Mouse (Mus musculus) right cerebral cortex, postnatal 25 days (tissue): Measurements from ENCODE around the gene Dnajc22.
"Not testable (repeated sequence)": the region's sequence is repeated elsewhere in the genome, so short reads cannot be mapped to it uniquely, and the experiment has no call there.

ENCODE experiments used
- DNase-seq: peaks from one replicate; pipeline ENCODE4 v3.0.0; 2022

Dnajc22 gene

GRCm38 (mm10) chr15:99092870-99093269 is at the start of gene Dnajc22:
Gene Dnajc22, plus strand, starts transcription at chr15:99093170.
- no peak for DNase-seq

- no peak for DNase-seq
These were observed 48.1 kb upstream of the Dnajc22 start for GRCm38 (mm10) chr15:99044854-99045253.

- DNase-seq: not testable (repeated sequence)
These were observed 47.2 kb upstream of the Dnajc22 start for GRCm38 (mm10) chr15:99045734-99046133.

- no peak for DNase-seq
These were observed 43.3 kb upstream of the Dnajc22 start for GRCm38 (mm10) chr15:99049473-99050253.

GRCm38 (mm10) chr15:99053373-99053772 is 39.6 kb upstream of the Dnajc22 start:
- DNase-seq: no peak

GRCm38 (mm10) chr15:99055040-99055439 is 37.9 kb upstream of the Dnajc22 start, which contains the start of gene Prph:
Gene Prph, plus strand, starts transcription at chr15:99055174.
- no peak for DNase-seq

GRCm38 (mm10) chr15:99055511-99055961 is 37.4 kb upstream of the Dnajc22 start:
- DNase-seq: peak; percentile 52

- DNase-seq: no peak
These were observed 36.6 kb upstream of the Dnajc22 start for GRCm38 (mm10) chr15:99056332-99056731.

- DNase-seq: no peak
These were observed 27.3 kb upstream of the Dnajc22 start for GRCm38 (mm10) chr15:99065557-99066165.

GRCm38 (mm10) chr15:99071988-99072387 is 21.0 kb upstream of the Dnajc22 start:
- no peak for DNase-seq

GRCm38 (mm10) chr15:99074019-99074599 is 18.9 kb upstream of the Dnajc22 start, which contains the start of gene Troap:
Gene Troap, plus strand, starts transcription at chr15:99074575.
- DNase-seq: no peak

GRCm38 (mm10) chr15:99074600-99075333 is 18.2 kb upstream of the Dnajc22 start:
- peak; percentile 98 for DNase-seq

GRCm38 (mm10) chr15:99076011-99076410 is 17.0 kb upstream of the Dnajc22 start:
- DNase-seq: not testable (repeated sequence)

GRCm38 (mm10) chr15:99078181-99078910 is 14.6 kb upstream of the Dnajc22 start:
- DNase-seq: no peak

- no peak for DNase-seq
These were observed 13.2 kb upstream of the Dnajc22 start for GRCm38 (mm10) chr15:99079804-99080203.

GRCm38 (mm10) chr15:99082322-99082721 is 10.6 kb upstream of the Dnajc22 start:
- no peak for DNase-seq

GRCm38 (mm10) chr15:99082840-99083239 is 10.1 kb upstream of the Dnajc22 start:
- DNase-seq: no peak

- DNase-seq: peak; percentile 23
These were observed 9.7 kb upstream of the Dnajc22 start for GRCm38 (mm10) chr15:99083258-99083657.

- DNase-seq: no peak
These were observed 9.0 kb upstream of the Dnajc22 start for GRCm38 (mm10) chr15:99083867-99084557.

GRCm38 (mm10) chr15:99084618-99085017 is 8.4 kb upstream of the Dnajc22 start:
- no peak for DNase-seq

- DNase-seq: no peak
These were observed 7.0 kb upstream of the Dnajc22 start for GRCm38 (mm10) chr15:99085997-99086396.
